Mouse (Mus musculus) small intestine, adult 2 months (tissue): ENCODE results near the gene Uri1. TPM values are rescaled to one million over a fixed set of nuclear protein-coding genes. Genes with fewer than 3 reads are reported as not detected.

Experiments used
- H3K27ac ChIP-seq: fragments of 200-500 bp; 2 replicates; pipeline ENCODE4 v1.5.1; 2012; ENCODE audit warnings: low read depth, low read length, control low read depth, inconsistent platforms; ENCODE audit not compliant: insufficient read depth
- H3K27me3 ChIP-seq: fragments of 200-500 bp; 2 replicates; pipeline ENCODE4 v1.6.1; 2012; ENCODE audit warnings: mild to moderate bottlenecking, moderate library complexity, low read length, inconsistent platforms; ENCODE audit not compliant: control insufficient read depth, insufficient read depth
- H3K36me3 ChIP-seq: fragments of 200-500 bp; 2 replicates; pipeline ENCODE4 v1.6.1; 2012; ENCODE audit warnings: mild to moderate bottlenecking, low read length, control low read depth, inconsistent platforms; ENCODE audit not compliant: control insufficient read depth, insufficient read depth
- H3K4me1 ChIP-seq: fragments of 200-500 bp; 2 replicates; pipeline ENCODE4 v1.6.1; 2012; ENCODE audit warnings: low read length, inconsistent platforms, mixed read lengths; ENCODE audit not compliant: control insufficient read depth, insufficient read depth, insufficient read length
- H3K4me3 ChIP-seq: fragments of 200-500 bp; 2 replicates; pipeline ENCODE4 v1.5.1; 2012; ENCODE audit warnings: low read depth, mild to moderate bottlenecking, control low read depth, inconsistent platforms, low read length, moderate library complexity
- CTCF ChIP-seq: fragments of 200-500 bp; IDR thresholded peaks from 2 replicates; pipeline ENCODE4 v1.5.1; 2012; ENCODE audit warnings: low read depth, mild to moderate bottlenecking, control low read depth, inconsistent platforms, low read length, moderate library complexity, mixed read lengths; ENCODE audit not compliant: insufficient replicate concordance, insufficient read length; ENCODE audit errors: extremely low read depth
- POLR2A ChIP-seq: fragments of 200-500 bp; IDR thresholded peaks from 2 replicates; pipeline ENCODE4 v1.6.1; 2012; ENCODE audit warnings: low read depth, mild to moderate bottlenecking, control low read depth, inconsistent platforms, low read length, moderate library complexity
- WGBS: fragments of 180-500 bp; shearing (Covaris S2); methylation state at CpG from one replicate; pipeline ENCODE4 v1.1.7; 2018; 5-methylcytosine and 5-hydroxymethylcytosine counted together
- polyA plus RNA-seq: library from polyadenylated mRNA; depleted of rRNA; stranded (reverse); fragments of >200 nt; gene quantifications from 2 replicates; pipeline ENCODE4 v1.2.3, GENCODE M21; 2012

Gene Uri1
- polyA plus RNA-seq, 1 experiment = 3.8 TPM

DNA sequence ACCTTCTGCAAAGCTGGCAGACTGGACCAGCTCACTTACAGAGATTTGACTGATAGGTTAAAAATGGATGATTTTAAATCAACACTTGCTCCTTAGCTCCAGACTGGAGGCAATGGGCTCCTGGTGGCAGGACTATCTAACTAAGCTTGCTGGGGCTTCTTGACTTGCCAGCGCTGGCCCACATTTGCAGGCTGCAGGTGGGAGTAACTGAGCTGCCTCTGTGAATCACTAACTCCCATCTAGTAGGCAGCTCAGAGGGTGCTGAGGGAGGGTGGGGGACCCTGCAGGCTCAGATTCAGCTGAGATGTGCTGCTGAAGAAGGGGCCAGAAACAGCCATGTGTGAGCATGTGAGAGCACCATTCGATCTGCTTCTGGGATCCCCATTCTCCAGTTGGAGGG, 32.6 kb upstream of the Uri1 start:
- Histone ChIP-seq H3K36me3 (no peaks in the 10 kb centered on the region), H3K4me3 (no peak overlapping the region), H3K27ac (no peak overlapping the region), H3K4me1 (no peaks in the 10 kb centered on the region), H3K27me3 (no peaks in the 10 kb centered on the region)
- 70% methylated on average over 2 of the region's 2 CpGs for WGBS
- TF ChIP-seq CTCF (no peak), POLR2A (no peak)

- Histone ChIP-seq H3K4me3 (no peak overlapping the region), H3K27me3 (no peaks in the 10 kb centered on the region), H3K4me1 (no peaks in the 10 kb centered on the region), H3K27ac (no peak overlapping the region), H3K36me3 (no peaks in the 10 kb centered on the region)
- no peak for TF ChIP-seq POLR2A
- no peak for TF ChIP-seq CTCF
- 78% methylated on average over 9 of the region's 9 CpGs for WGBS
Measured at GRCm38 (mm10) chr7:38054246-38054645, 30.9 kb upstream of the Uri1 start.

DNA sequence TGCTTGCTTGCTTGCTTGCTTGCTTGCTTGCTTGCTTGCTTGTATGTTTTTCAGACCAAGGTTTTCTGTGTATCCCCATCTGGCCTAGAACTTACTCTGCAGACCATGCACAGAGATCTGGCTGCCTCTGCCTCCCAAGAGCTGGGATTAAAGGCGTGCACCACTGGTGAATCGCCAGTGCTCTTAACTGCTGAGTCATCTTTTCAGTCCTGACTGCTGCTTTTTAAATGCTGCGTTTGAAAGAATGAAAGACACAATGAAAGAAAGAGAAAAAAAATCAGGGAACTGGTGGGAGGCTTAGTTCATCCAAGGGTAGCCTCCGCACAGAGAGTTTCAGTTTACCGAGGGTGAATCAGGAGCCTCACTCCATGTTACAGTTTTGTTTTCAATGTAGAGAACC, 23.9 kb upstream of the Uri1 start:
- Histone ChIP-seq H3K27ac (no peak overlapping the region), H3K36me3 (no peaks in the 10 kb centered on the region), H3K27me3 (no peaks in the 10 kb centered on the region), H3K4me1 (no peaks in the 10 kb centered on the region), H3K4me3 (no peak overlapping the region)
- TF ChIP-seq POLR2A (no peak), CTCF (no peak)
- WGBS = 67% methylated on average over 5 of the region's 5 CpGs

DNA sequence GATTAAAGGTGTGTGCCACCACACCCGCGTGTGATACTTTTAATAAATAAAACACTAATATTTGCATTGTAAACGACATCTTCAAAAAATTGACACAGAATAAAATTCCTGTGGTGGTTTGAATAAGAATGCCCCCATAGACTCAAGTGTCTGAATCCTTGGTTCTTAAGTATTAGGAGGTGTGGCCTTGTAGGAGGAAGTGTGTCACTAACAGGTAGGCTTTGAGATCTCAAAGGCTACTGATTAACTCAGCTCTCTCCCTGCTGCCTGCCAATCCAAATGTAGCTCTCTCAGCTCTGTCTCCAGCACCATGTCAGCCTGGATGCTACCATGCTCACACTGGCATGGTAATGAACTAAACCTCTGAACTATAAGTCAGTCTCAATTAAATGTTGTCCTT, 17.9 kb upstream of the Uri1 start:
- Histone ChIP-seq H3K4me3 (no peak overlapping the region), H3K27ac (no peak overlapping the region), H3K27me3 (no peaks in the 10 kb centered on the region), H3K36me3 (no peaks in the 10 kb centered on the region), H3K4me1 (no peaks in the 10 kb centered on the region)
- WGBS = 78% methylated on average over 3 of the region's 3 CpGs
- TF ChIP-seq CTCF = no peak
- TF ChIP-seq POLR2A = no peak

DNA sequence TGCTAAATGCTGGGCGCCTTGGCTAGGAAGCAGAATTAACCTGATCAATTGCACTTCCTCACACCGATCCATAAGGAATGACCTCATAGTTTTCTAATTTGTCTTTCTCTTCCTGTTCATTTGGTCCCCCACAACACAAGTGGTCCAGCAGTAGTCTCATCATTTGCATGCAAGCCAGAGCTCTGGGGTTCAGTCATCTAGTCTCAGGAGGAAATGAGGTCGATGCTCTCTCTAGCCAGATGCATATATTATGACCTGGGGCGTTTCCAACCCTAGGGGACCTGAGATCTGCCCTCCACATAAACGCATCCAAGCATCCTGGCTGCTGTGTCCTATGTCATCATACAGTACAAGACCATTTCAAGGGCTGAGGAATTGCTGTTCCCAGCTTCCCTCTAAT, 14.2 kb upstream of the Uri1 start:
- 79% methylated on average over 5 of the region's 5 CpGs for WGBS
- H3K4me3 ChIP-seq = no peak overlapping the region
- TF ChIP-seq POLR2A (no peak), CTCF (no peak)
- no peaks in the 10 kb centered on the region for H3K4me1 ChIP-seq
- H3K36me3 ChIP-seq = no peaks in the 10 kb centered on the region
- no peaks in the 10 kb centered on the region for H3K27me3 ChIP-seq
- no peak overlapping the region for H3K27ac ChIP-seq

DNA sequence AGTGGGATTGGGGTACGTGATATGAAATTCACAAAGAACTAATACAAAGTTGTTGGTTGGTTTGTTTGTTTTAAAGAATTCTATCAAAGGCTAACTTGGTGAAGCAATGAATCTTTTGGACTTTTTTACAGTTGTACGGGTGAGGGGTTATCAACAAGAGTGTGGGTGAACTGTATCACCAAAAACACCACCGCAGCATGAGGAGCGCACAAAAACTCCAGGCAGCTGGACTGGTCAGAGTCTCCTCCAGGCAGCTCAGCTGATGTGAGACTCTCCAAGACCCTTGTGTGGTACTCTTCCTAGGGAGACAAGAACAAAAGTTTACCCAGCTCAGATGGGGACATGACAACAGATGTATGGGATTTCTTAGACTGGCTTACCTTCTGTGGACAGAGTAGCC, 7.8 kb upstream of the Uri1 start:
- Histone ChIP-seq H3K36me3 (no peaks in the 10 kb centered on the region), H3K27me3 (no peaks in the 10 kb centered on the region), H3K4me1 (peaks cover 10% of the 10 kb centered on the region; the same call in 1 of the 2 replicates), H3K27ac (no peak overlapping the region), H3K4me3 (no peak overlapping the region)
- TF ChIP-seq POLR2A (no peak), CTCF (no peak)
- WGBS = 64% methylated on average over 4 of the region's 4 CpGs

DNA sequence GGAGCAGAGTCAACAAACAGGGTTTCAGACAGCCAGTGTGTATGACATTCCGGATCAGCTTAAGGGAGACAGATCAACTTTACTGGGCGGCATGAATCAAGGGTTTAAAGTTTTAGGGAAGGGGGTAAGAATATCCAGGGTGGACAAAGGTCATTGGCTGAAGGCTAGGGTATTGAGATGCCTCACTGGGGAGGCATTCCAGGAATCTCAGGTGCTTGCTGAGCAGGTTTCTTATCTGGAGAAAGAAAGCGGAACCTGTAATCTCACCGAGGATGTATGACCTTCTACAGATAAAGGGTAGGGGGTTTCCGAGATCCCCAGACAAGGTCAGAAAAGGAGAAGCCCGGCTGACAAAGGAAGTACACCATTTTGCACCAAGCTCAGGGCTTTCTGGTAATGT, 7.3 kb upstream of the Uri1 start:
- WGBS = 11% methylated on average over 6 of the region's 6 CpGs
- H3K27ac ChIP-seq = no peak overlapping the region
- H3K27me3 ChIP-seq = no peaks in the 10 kb centered on the region
- no peaks in the 10 kb centered on the region for H3K36me3 ChIP-seq
- H3K4me1 ChIP-seq = peaks cover 10% of the 10 kb centered on the region; the same call in 1 of the 2 replicates
- H3K4me3 ChIP-seq = no peak overlapping the region
- TF ChIP-seq POLR2A (no peak), CTCF (no peak)

DNA sequence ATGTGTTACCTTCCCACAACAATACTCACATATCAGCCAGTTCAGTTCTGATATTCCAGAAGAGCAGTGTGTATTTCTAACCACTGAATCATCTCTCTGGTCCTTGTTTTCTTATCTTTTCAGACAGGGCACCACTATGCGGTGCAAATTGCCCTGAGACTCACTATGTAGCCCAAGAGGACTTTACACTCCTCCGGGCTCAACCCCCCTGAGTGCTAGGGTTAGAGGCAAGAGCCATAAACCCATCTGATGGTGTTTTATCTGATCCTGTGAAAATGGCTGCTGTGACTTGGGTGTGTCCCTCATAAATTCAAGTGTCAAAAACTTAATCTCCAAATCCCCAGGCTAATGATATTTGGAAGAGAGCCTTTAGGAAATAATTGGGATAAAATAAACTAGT, 6.6 kb upstream of the Uri1 start:
- 19% methylated on average over 2 of the region's 2 CpGs for WGBS
- TF ChIP-seq CTCF = no peak
- TF ChIP-seq POLR2A = no peak

More for the DNA sequence above, 6.6 kb upstream of the Uri1 start:
- Histone ChIP-seq H3K27ac (no peak overlapping the region), H3K4me3 (no peak overlapping the region), H3K27me3 (no peaks in the 10 kb centered on the region), H3K36me3 (no peaks in the 10 kb centered on the region), H3K4me1 (peaks cover 10% of the 10 kb centered on the region; the same call in 1 of the 2 replicates)
